Mouse (Mus musculus) liver, embryonic 14.5 days (tissue): ENCODE measurements around the gene Ar. TPM values are rescaled to one million over a fixed set of nuclear protein-coding genes. Genes with fewer than 3 reads are reported as not detected.

ENCODE experiments used
- ATAC-seq: fragments of 200-750 bp; cut with Nextera tagmentation; 2 replicates; pipeline ENCODE4 v1.8.0; 2017; ENCODE audit warnings: moderate number of reproducible peaks, mild to moderate bottlenecking, moderate library complexity; ENCODE audit not compliant: insufficient read depth
- DNase-seq, 3 experiments: peaks; one replicate each; pipeline ENCODE4 v3.0.0-alpha.2; 2012 to 2013; ENCODE audit warnings: low read depth in 3 of 3, low spot score in 3 of 3
- H3K27ac ChIP-seq: fragments of 300-500 bp; sonication (generic); 2 replicates; pipeline ENCODE4 v1.5.1; 2014; ENCODE audit warnings: moderate library complexity, mild to moderate bottlenecking, control low read depth, inconsistent platforms
- H3K27me3 ChIP-seq: fragments of 300-500 bp; sonication (generic); 2 replicates; pipeline ENCODE4 v1.6.1; 2014; ENCODE audit warnings: mild to moderate bottlenecking, low read length, moderate library complexity; ENCODE audit not compliant: control insufficient read depth, insufficient read depth
- H3K36me3 ChIP-seq: fragments of 300-500 bp; sonication (generic); replicated peaks from 2 replicates; pipeline ENCODE4 v1.6.1; 2014; ENCODE audit warnings: low read depth; ENCODE audit not compliant: control insufficient read depth, insufficient read depth
- H3K4me1 ChIP-seq, 2 experiments: fragments of 200-500 bp in 1 of 2; fragments of 300-500 bp in 1 of 2; sonication (generic) in 1 of 2; replicated peaks; 2 replicates each; pipeline ENCODE4 v1.6.1; 2012 to 2014; ENCODE audit warnings: antibody characterized with exemption in 1 of 2, inconsistent platforms in 1 of 2, low read length in 1 of 2; ENCODE audit not compliant: control insufficient read depth in 2 of 2, insufficient read depth in 2 of 2
- H3K4me2 ChIP-seq: fragments of 300-500 bp; sonication (generic); 2 replicates; pipeline ENCODE4 v1.6.1; 2014; ENCODE audit warnings: low read depth, mild to moderate bottlenecking, control low read depth, moderate library complexity
- H3K4me3 ChIP-seq, 2 experiments: fragments of 200-500 bp in 1 of 2; fragments of 300-500 bp in 1 of 2; sonication (generic) in 1 of 2; 2 replicates each; pipeline ENCODE4 v1.5.1; 2012 to 2014; ENCODE audit warnings: low read depth in 2 of 2, low read length in 2 of 2, mild to moderate bottlenecking in 2 of 2, control low read depth in 1 of 2, inconsistent platforms in 1 of 2, moderate library complexity in 1 of 2; ENCODE audit not compliant: insufficient read depth in 1 of 2
- H3K9ac ChIP-seq: fragments of 300-500 bp; sonication (generic); replicated peaks from 2 replicates; pipeline ENCODE4 v1.6.1; 2014; ENCODE audit warnings: mild to moderate bottlenecking, control low read depth, moderate library complexity
- H3K9me3 ChIP-seq: fragments of 300-500 bp; sonication (generic); 2 replicates; pipeline ENCODE4 v1.6.1; 2016; ENCODE audit warnings: low read length, mixed read lengths; ENCODE audit not compliant: control insufficient read depth
- CTCF ChIP-seq: IDR thresholded peaks from 2 replicates; pipeline ENCODE4 v1.5.1; 2016; ENCODE audit warnings: antibody characterized with exemption, low read depth, control low read depth
- EP300 ChIP-seq: IDR thresholded peaks from 2 replicates; pipeline ENCODE4 v1.6.1; 2016; ENCODE audit warnings: antibody characterized with exemption, low read depth
- WGBS: fragments of 180-500 bp; shearing (Covaris S2); extraction: QIAGEN DNeasy Blood & Tissue Kit; methylation state at CpG from one replicate; pipeline ENCODE4 v1.1.7; 2014; ENCODE audit not compliant: insufficient replicate concordance; 5-methylcytosine and 5-hydroxymethylcytosine counted together
- polyA plus RNA-seq, 2 experiments: library from polyadenylated mRNA; depleted of rRNA in 1 of 2; stranded (reverse) in 1 of 2; unstranded in 1 of 2; fragments of >200 nt; fragmentation: Nextera tagmentation in 1 of 2; extraction: Ambion mirVana in 1 of 2; gene quantifications; 2 replicates each; pipeline versions ENCODE4 v1.2.1 to v1.2.3; 2012 to 2014

Gene Ar
- polyA plus RNA-seq, 2 experiments = not detected

DNA sequence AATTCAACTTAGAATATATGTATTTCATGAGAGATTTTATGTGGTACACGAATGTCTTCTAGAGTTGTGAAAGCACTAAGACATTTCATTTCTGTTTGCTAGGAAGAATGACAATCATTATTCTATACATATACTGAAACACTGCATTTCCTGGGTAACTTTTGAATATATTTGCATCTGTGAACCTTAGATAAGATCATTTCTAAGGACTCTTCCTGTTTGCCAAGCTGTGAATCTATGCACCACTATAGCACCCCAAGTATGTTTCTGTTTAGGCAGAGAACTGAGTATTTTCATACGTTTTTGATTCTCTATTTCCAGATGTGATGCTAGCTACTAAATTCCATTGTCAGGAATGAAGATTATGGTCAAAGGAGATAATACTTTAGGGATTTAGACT is 153.4 kb downstream of the Ar start:
- Histone ChIP-seq H3K4me1 (no peaks in the 10 kb centered on the region), H3K9me3 (no peaks in the 10 kb centered on the region), H3K27ac (no peak overlapping the region), H3K36me3 (no peaks in the 10 kb centered on the region), H3K27me3 (no peaks in the 10 kb centered on the region), H3K4me3 (no peak overlapping the region), H3K9ac (no peak overlapping the region), H3K4me2 (no peak overlapping the region)
- WGBS = 37% methylated on average over 2 of the region's 2 CpGs
- TF ChIP-seq CTCF (no peak), EP300 (no peak)
- DNase-seq (no peak), ATAC-seq (no peak)

DNA sequence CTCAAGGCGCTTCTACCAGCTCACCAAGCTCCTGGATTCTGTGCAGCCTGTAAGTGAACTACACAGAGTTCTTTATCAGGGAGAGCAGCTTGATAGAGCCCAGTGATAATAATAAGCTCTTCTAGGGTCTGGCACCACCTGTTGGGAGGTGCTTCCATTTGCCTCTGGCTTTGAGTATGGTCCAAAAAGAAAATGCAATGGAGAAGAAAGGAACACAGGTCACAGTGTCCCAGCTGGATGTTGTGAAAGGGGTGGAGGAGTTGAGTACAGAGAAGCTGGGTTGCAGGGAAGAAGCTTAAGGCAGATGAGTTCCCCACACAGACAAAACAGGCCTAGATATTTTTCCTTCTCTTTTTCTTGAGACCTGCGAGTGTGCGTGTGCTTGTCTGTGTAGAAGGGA is 167.4 kb downstream of the Ar start:
- ATAC-seq (no peak), DNase-seq (no peak)
- no peak overlapping the region for H3K4me2 ChIP-seq
- H3K4me3 ChIP-seq = no peak overlapping the region
- H3K9me3 ChIP-seq = no peaks in the 10 kb centered on the region
- WGBS = 64% methylated on average over 3 of the region's 3 CpGs
- no peaks in the 10 kb centered on the region for H3K4me1 ChIP-seq
- TF ChIP-seq CTCF = no peak
- no peak for TF ChIP-seq EP300
- no peak overlapping the region for H3K27ac ChIP-seq
- no peak overlapping the region for H3K9ac ChIP-seq
- H3K27me3 ChIP-seq = no peaks in the 10 kb centered on the region
- H3K36me3 ChIP-seq = no peaks in the 10 kb centered on the region

DNA sequence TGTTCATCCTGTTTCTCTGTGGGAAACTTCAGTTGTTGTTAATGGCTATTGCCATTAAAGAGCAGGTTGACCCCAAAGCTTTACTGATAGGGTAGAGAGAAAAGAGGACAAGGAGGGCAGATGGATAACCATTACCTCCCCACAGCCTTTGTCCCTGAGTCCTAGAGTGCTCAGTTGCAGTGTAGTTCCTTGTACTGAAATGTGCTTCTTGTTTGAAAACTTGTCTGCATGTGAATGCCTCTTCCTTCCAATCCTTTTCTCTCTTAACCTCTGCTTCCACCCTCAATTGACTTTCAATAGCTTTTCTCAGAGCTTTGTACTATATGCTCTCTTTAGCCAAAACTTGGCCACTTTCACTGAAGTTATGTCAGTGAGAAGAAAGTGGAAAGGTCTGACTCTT is 168.9 kb downstream of the Ar start:
- Histone ChIP-seq H3K36me3 (no peaks in the 10 kb centered on the region), H3K9me3 (no peaks in the 10 kb centered on the region), H3K9ac (no peak overlapping the region), H3K4me3 (no peak overlapping the region), H3K4me1 (no peaks in the 10 kb centered on the region), H3K27ac (no peak overlapping the region), H3K27me3 (no peaks in the 10 kb centered on the region), H3K4me2 (no peak overlapping the region)
- ATAC-seq (no peak), DNase-seq (no peak)
- TF ChIP-seq EP300 = no peak
- TF ChIP-seq CTCF = no peak

DNA sequence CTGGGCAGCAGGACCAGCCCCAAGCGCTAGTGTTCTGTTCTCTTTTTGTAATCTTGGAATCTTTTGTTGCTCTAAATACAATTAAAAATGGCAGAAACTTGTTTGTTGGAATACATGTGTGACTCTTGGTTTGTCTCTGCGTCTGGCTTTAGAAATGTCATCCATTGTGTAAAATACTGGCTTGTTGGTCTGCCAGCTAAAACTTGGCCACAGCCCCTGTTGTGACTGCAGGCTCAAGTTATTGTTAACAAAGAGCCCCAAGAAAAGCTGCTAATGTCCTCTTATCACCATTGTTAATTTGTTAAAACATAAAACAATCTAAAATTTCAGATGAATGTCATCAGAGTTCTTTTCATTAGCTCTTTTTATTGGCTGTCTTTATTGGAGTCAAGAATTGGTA is 174.5 kb downstream of the Ar start:
- Histone ChIP-seq H3K4me2 (no peak overlapping the region), H3K9ac (no peak overlapping the region), H3K36me3 (no peaks in the 10 kb centered on the region), H3K4me1 (no peaks in the 10 kb centered on the region), H3K27me3 (no peaks in the 10 kb centered on the region), H3K9me3 (no peaks in the 10 kb centered on the region), H3K4me3 (no peak overlapping the region), H3K27ac (no peak overlapping the region)
- DNase-seq (no peak), ATAC-seq (no peak)
- 69% methylated on average over 2 of the region's 2 CpGs for WGBS
- TF ChIP-seq EP300 (no peak), CTCF (no peak)

DNA sequence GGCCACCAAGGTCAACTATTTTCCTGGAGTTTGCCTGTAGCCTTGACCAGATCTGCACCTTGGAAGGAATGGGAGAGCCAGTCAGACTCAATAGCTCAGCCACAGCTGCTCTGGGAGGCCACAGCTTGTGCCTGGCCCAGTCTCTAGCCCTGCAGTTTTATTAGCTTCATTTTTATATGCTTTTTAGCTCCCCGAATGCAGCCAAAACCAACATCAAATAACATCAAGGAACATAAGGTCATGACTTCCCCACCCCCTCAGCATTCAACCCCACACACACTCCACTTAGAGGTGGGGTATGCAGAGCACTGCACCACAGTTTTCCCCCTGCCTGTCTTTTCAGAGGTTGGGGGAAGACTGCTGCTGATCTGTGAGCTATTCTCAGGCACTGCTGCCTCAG is 198.9 kb downstream of the Ar start:
- Histone ChIP-seq H3K4me2 (no peak overlapping the region), H3K4me3 (no peak overlapping the region), H3K9ac (no peak overlapping the region), H3K4me1 (no peaks in the 10 kb centered on the region), H3K27ac (no peak overlapping the region), H3K9me3 (no peaks in the 10 kb centered on the region), H3K36me3 (no peaks in the 10 kb centered on the region), H3K27me3 (no peaks in the 10 kb centered on the region)
- no peak for TF ChIP-seq EP300
- TF ChIP-seq CTCF = no peak
- DNase-seq = no peak
- ATAC-seq = no peak
- 50% methylated on average over 1 of the region's 1 CpGs for WGBS

DNA sequence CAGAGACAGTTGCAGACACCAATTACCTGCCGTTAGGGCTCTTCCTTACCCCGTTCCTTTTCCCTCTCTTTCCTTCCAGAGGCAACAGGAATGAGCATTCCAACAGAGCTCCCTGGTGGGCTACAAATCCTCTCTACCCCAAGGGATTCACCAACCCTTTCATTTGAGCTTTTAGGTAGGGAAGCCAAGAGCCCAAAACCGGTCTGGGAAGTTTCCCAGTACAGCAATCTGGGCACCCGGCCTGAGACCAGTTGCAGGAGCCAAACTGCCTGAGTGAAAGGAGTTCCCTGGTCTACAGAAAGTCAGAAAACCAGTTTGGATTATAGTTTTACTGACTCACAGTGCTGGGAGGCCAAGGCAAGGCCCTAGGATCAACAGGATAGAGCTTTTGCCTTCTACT is 199.5 kb downstream of the Ar start:
- Histone ChIP-seq H3K4me1 (no peaks in the 10 kb centered on the region), H3K4me2 (no peak overlapping the region), H3K9me3 (no peaks in the 10 kb centered on the region), H3K27ac (no peak overlapping the region), H3K27me3 (no peaks in the 10 kb centered on the region), H3K9ac (no peak overlapping the region), H3K4me3 (no peak overlapping the region), H3K36me3 (no peaks in the 10 kb centered on the region)
- TF ChIP-seq CTCF = no peak
- TF ChIP-seq EP300 = no peak
- no peak for ATAC-seq
- DNase-seq = no peak
- WGBS = 36% methylated on average over 4 of the region's 4 CpGs
